Mouse (Mus musculus) fat pad, adult 2 months (tissue): ENCODE results near the gene Disp1.

ENCODE experiments used
- DNase-seq: peaks from one replicate; pipeline ENCODE4 v3.0.0-alpha.2; 2011; ENCODE audit warnings: low read depth, low spot score; ENCODE audit errors: extremely low read depth

The Disp1 gene

GRCm38 (mm10) chr1:183138088-183138487 lies 83.2 kb downstream of the Disp1 start:
- no peak for DNase-seq

- no peak for DNase-seq
Observed at GRCm38 (mm10) chr1:183134427-183134826, 86.9 kb downstream of the Disp1 start.

GRCm38 (mm10) chr1:183133440-183133839 lies 87.9 kb downstream of the Disp1 start:
- no peak for DNase-seq

- DNase-seq, result no peak
Observed at GRCm38 (mm10) chr1:183127246-183127645, 94.1 kb downstream of the Disp1 start.

- DNase-seq, result no peak
Observed at GRCm38 (mm10) chr1:183123725-183124124, 97.6 kb downstream of the Disp1 start.

- DNase-seq, result no peak
Observed at GRCm38 (mm10) chr1:183120341-183120923, 100.9 kb downstream of the Disp1 start.

- no peak for DNase-seq
Observed at GRCm38 (mm10) chr1:183117827-183118825, 103.2 kb downstream of the Disp1 start.

- no peak for DNase-seq
Observed at GRCm38 (mm10) chr1:183116946-183117826, 104.1 kb downstream of the Disp1 start.

GRCm38 (mm10) chr1:183116441-183116840 lies 104.9 kb downstream of the Disp1 start:
- no peak for DNase-seq

- no peak for DNase-seq
Observed at GRCm38 (mm10) chr1:183115076-183115475, 106.2 kb downstream of the Disp1 start.

GRCm38 (mm10) chr1:183114554-183114953 lies 106.8 kb downstream of the Disp1 start:
- no peak for DNase-seq

GRCm38 (mm10) chr1:183113546-183113945 lies 107.8 kb downstream of the Disp1 start:
- DNase-seq, result no peak

- no peak for DNase-seq
Observed at GRCm38 (mm10) chr1:183107476-183107875, 113.8 kb downstream of the Disp1 start.

- no peak for DNase-seq
Observed at GRCm38 (mm10) chr1:183104696-183105095, 116.6 kb downstream of the Disp1 start.

GRCm38 (mm10) chr1:183102775-183103174 lies 118.5 kb downstream of the Disp1 start:
- DNase-seq, result no peak

- DNase-seq, result no peak
Observed at GRCm38 (mm10) chr1:183102153-183102552, 119.2 kb downstream of the Disp1 start.

GRCm38 (mm10) chr1:183101371-183101770 lies 120.0 kb downstream of the Disp1 start:
- no peak for DNase-seq

GRCm38 (mm10) chr1:183100245-183100644 lies 121.1 kb downstream of the Disp1 start:
- DNase-seq, result no peak

- no peak for DNase-seq
Observed at GRCm38 (mm10) chr1:183099686-183100085, 121.6 kb downstream of the Disp1 start.

- DNase-seq, result no peak
Observed at GRCm38 (mm10) chr1:183097606-183098005, 123.7 kb downstream of the Disp1 start.

GRCm38 (mm10) chr1:183095454-183096088 lies 125.8 kb downstream of the Disp1 start:
- DNase-seq, result no peak
